Mouse (Mus musculus) E14TG2a.4 (cell line): ENCODE data around the gene Gen1.

Experiments used
- H3K27me3 ChIP-seq: 2 replicates; pipeline ENCODE4 v1.6.1; 2014; ENCODE audit warnings: low read length, control low read depth; ENCODE audit not compliant: insufficient read depth
- H3K36me3 ChIP-seq: 2 replicates; pipeline ENCODE4 v1.6.1; 2014; ENCODE audit warnings: low read length, control low read depth; ENCODE audit not compliant: insufficient read depth
- H3K4me1 ChIP-seq: replicated peaks from 2 replicates; pipeline ENCODE4 v1.6.1; 2014; ENCODE audit warnings: low read depth, low read length, control low read depth
- H3K4me3 ChIP-seq: replicated peaks from 2 replicates; pipeline ENCODE4 v1.5.1; 2014; ENCODE audit warnings: mild to moderate bottlenecking, low read length
- H3K9me3 ChIP-seq: 2 replicates; pipeline ENCODE4 v1.6.1; 2014; ENCODE audit warnings: low read length, control low read depth
- CTCF ChIP-seq: conservative IDR thresholded peaks from 2 replicates; pipeline ENCODE4 v1.5.1; 2014; ENCODE audit warnings: low read length
- NANOG ChIP-seq: IDR thresholded peaks from 2 replicates; pipeline ENCODE4 v1.6.1; 2014; ENCODE audit warnings: borderline replicate concordance, low read length, mixed read lengths
- POU5F1 ChIP-seq: IDR thresholded peaks from 2 replicates; pipeline ENCODE4 v1.6.1; 2014; ENCODE audit warnings: low read length, borderline replicate concordance

The Gen1 gene

GRCm38 (mm10) chr12:11217726-11218250 lies 47.8 kb downstream of the Gen1 start:
- TF ChIP-seq NANOG (no peak), CTCF (no peak), POU5F1 (no peak)
- Histone ChIP-seq H3K27me3 (no peaks in the 10 kb centered on the region), H3K36me3 (no peaks in the 10 kb centered on the region), H3K4me1 (peaks cover 63% of the 10 kb centered on the region), H3K4me3 (no peak overlapping the region), H3K9me3 (no peaks in the 10 kb centered on the region)

GRCm38 (mm10) chr12:11216454-11216853 lies 49.1 kb downstream of the Gen1 start:
- Histone ChIP-seq H3K4me1 (peaks cover 50% of the 10 kb centered on the region), H3K4me3 (no peak overlapping the region), H3K9me3 (no peaks in the 10 kb centered on the region), H3K36me3 (no peaks in the 10 kb centered on the region), H3K27me3 (no peaks in the 10 kb centered on the region)
- TF ChIP-seq POU5F1 (no peak), CTCF (no peak), NANOG (peak; percentile 98)

DNA sequence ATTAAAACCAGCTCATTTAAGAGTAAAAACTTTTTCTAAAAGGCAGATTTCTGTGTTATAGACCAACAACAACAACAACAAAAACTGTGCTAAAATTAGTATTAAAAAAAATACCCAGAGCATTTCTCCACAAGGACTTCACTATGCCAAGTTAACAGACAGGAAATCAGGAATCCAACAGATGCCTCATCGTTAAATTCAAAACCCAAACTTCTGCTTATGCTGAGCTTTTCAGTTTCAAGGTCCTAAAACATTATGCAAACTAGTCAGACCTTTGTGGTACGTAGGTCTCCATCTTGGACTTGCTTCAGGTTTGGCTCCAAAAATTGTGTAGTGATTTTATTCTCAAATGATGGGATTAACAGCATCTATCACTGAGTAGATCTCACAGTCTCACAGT lies 50.0 kb downstream of the Gen1 start:
- Histone ChIP-seq H3K36me3 (no peaks in the 10 kb centered on the region), H3K4me3 (no peak overlapping the region), H3K9me3 (no peaks in the 10 kb centered on the region), H3K4me1 (peaks cover 42% of the 10 kb centered on the region), H3K27me3 (no peaks in the 10 kb centered on the region)
- TF ChIP-seq NANOG (no peak), POU5F1 (no peak), CTCF (no peak)

DNA sequence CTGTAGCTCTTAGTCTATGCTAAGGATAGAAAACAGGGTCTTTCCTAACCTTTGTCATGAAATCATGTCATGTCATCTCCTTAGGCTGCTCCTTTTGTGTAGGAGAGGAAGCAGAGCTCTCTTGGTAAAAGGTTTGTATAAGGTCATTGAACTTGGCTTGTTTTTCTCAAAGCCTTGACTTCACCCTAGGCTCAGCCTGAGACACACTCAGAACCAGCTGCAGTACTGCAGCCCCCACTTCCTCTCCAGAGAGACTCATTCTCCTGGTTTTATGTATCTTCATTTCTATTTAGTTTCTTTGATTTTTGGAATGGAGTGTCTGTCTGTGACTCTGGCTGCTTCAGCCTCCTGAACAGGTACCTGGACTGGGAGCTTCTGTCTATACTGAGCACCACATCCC lies 50.8 kb downstream of the Gen1 start:
- Histone ChIP-seq H3K4me3 (no peak overlapping the region), H3K4me1 (peaks cover 42% of the 10 kb centered on the region), H3K9me3 (no peaks in the 10 kb centered on the region), H3K27me3 (peaks cover 1% of the 10 kb centered on the region; the same call in 1 of the 2 replicates), H3K36me3 (no peaks in the 10 kb centered on the region)
- TF ChIP-seq POU5F1 (no peak), NANOG (no peak), CTCF (no peak)

GRCm38 (mm10) chr12:11212881-11213280 lies 52.7 kb downstream of the Gen1 start:
- H3K36me3 ChIP-seq, result no peaks in the 10 kb centered on the region
- TF ChIP-seq CTCF (no peak), NANOG (no peak), POU5F1 (no peak)
- H3K9me3 ChIP-seq, result no peaks in the 10 kb centered on the region
- no peak overlapping the region for H3K4me3 ChIP-seq
- peaks cover 19% of the 10 kb centered on the region for H3K27me3 ChIP-seq
- H3K4me1 ChIP-seq, result peaks cover 50% of the 10 kb centered on the region

- H3K27me3 ChIP-seq, result peaks cover 19% of the 10 kb centered on the region
- no peaks in the 10 kb centered on the region for H3K36me3 ChIP-seq
- TF ChIP-seq POU5F1, result no peak
- TF ChIP-seq NANOG, result no peak
- no peak for TF ChIP-seq CTCF
- no peaks in the 10 kb centered on the region for H3K9me3 ChIP-seq
- H3K4me1 ChIP-seq, result peaks cover 26% of the 10 kb centered on the region
- H3K4me3 ChIP-seq, result no peak overlapping the region
These were observed 55.2 kb downstream of the Gen1 start for GRCm38 (mm10) chr12:11210361-11210760.

GRCm38 (mm10) chr12:11209636-11210035 lies 56.0 kb downstream of the Gen1 start:
- Histone ChIP-seq H3K27me3 (peaks cover 19% of the 10 kb centered on the region), H3K4me3 (no peak overlapping the region), H3K9me3 (no peaks in the 10 kb centered on the region), H3K4me1 (peaks cover 21% of the 10 kb centered on the region), H3K36me3 (no peaks in the 10 kb centered on the region)
- TF ChIP-seq NANOG, result no peak
- no peak for TF ChIP-seq CTCF
- TF ChIP-seq POU5F1, result no peak

DNA sequence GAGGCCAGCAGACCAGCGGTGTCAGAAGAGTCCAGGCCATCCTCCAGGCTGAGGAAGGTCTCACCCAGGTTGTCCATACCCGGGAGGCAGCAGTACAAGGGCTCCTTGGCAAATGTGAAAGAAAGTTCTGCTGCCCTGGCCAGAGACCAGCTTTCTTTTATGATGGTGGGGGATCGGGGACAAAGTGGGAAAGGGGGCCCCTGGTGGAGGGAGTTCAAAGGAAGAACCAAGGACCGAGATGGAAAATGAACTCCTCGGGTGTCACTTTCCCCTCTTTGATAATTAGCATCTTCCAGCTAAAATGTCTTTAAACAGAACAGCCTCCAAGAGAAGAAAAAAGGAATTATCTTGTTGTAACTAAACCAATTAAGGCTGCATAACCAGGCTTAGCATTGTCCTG lies 56.7 kb downstream of the Gen1 start, which contains the start of gene Msgn1:
Gene Msgn1, minus strand, starts transcription at position 101 of the 400 bp plus-strand sequence.
- no peaks in the 10 kb centered on the region for H3K36me3 ChIP-seq
- TF ChIP-seq POU5F1 (no peak), CTCF (no peak), NANOG (no peak)
- H3K4me1 ChIP-seq, result peaks cover 24% of the 10 kb centered on the region
- H3K9me3 ChIP-seq, result no peaks in the 10 kb centered on the region
- H3K27me3 ChIP-seq, result peaks cover 19% of the 10 kb centered on the region
- H3K4me3 ChIP-seq, result peak within 1 kb of the TSS; percentile 63

DNA sequence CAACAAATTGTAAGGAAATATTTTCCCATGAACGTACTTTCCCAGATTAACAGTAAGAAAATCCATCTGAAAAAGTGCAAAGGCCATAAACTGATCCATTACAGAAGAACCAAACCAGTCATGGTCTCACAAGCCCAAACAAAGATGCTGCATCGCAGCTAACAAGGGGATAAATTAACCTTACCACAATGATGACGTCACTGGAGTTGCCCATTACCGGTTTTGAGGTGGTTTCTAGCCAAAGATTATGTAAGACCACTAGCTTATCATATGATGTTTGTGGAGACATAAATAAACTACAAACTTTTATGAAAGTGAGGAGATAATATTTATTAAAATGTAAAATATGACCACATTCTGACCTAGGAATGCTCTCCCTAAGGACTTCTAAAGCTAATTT lies 59.3 kb downstream of the Gen1 start:
- H3K4me1 ChIP-seq, result peaks cover 29% of the 10 kb centered on the region
- no peaks in the 10 kb centered on the region for H3K36me3 ChIP-seq
- H3K9me3 ChIP-seq, result no peaks in the 10 kb centered on the region
- H3K4me3 ChIP-seq, result no peak overlapping the region
- peaks cover 20% of the 10 kb centered on the region for H3K27me3 ChIP-seq
- TF ChIP-seq POU5F1, result no peak
- TF ChIP-seq NANOG, result no peak
- no peak for TF ChIP-seq CTCF
